Mouse (Mus musculus): ENCODE data around the gene Gon4l. TPM values are rescaled to one million over a fixed set of nuclear protein-coding genes. Genes with fewer than 3 reads are reported as not detected.

Gene Gon4l
- total and polyA plus RNA-seq, 2 experiments = 4.9 to 5.3 TPM

DNA sequence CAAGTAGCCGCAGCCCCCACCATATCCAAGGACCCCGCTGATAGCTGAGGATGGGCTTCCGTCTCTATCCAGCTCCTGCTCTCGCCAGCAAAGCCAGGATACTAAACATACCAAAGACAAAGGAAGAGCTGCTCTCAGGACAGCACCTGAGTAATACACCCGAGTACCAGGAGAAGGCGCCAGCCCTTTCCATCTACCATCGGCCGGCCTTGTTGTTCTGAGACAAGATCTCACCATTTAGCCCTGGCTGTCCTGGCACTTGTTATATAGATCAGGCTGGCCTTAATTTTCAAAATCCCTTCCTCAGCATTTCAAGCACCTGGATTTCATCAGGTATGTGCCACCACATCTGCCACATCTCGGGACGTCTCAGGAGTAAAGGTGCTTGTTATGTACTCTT, 104.0 kb downstream of the Gon4l start:
- 96% methylated on average over 10 of the region's 10 CpGs for WGBS
- H3K4me3 ChIP-seq (ENCODE audit: insufficient read depth, low read depth, low read length) = no peak overlapping the region

DNA sequence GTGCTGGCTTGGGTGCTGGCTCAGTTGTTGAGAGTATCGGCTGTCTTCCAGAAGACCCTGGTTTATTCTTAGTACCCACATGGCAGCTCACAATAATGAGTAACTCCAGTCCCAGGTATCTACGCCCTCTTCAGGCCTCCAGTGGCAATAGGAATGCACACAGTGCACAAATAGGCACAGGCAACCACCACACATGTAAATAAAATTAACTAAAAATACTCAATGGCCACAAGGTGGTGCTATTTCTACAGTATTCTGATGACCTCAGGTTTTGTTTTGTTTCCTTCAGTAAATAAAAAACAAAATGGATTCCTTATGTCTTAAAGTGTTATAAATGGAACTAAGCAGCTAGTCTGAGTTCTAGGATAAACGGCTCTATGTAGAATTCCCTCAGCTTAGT, 104.7 kb downstream of the Gon4l start:
- peak; percentile 59 for DNase-seq (ENCODE audit: extremely low read depth, low read depth, low spot score)
- Histone ChIP-seq H3K36me3 (ENCODE audit: control insufficient read depth, insufficient read depth, low read length) (peaks cover 5% of the 10 kb centered on the region), H3K27ac (replicated peaks; ENCODE audit: insufficient read depth, low read depth, low read length) (no peak overlapping the region), H3K27me3 (ENCODE audit: control insufficient read depth, insufficient read depth, low read length) (no peaks in the 10 kb centered on the region), H3K4me3 (ENCODE audit: insufficient read depth, low read depth, low read length) (no peak overlapping the region), H3K4me1 (ENCODE audit: control insufficient read depth, insufficient read depth, low read length) (peaks cover 5% of the 10 kb centered on the region), H3K79me2 (ENCODE audit: control insufficient read depth, insufficient read depth, low read length) (no peaks in the 10 kb centered on the region; the same call in 1 of the 2 replicates), H3K9ac (ENCODE audit: low read depth, low read length) (no peak overlapping the region)
- WGBS = 70% methylated on average over 3 of the region's 3 CpGs
- TF ChIP-seq CTCF (IDR thresholded peaks at IDR 0.05; ENCODE audit: low read depth, low read length) (peak; percentile 36), POLR2A (IDR thresholded peaks at IDR 0.05; ENCODE audit: extremely low read depth, insufficient read depth, low read length) (no peak)

More for the DNA sequence above, 104.0 kb downstream of the Gon4l start:
- Histone ChIP-seq H3K27ac (replicated peaks; ENCODE audit: insufficient read depth, low read depth, low read length) (no peak overlapping the region), H3K36me3 (ENCODE audit: control insufficient read depth, insufficient read depth, low read length) (peaks cover 5% of the 10 kb centered on the region), H3K4me1 (ENCODE audit: control insufficient read depth, insufficient read depth, low read length) (peaks cover 5% of the 10 kb centered on the region), H3K9ac (ENCODE audit: low read depth, low read length) (no peak overlapping the region), H3K27me3 (ENCODE audit: control insufficient read depth, insufficient read depth, low read length) (no peaks in the 10 kb centered on the region), H3K79me2 (ENCODE audit: control insufficient read depth, insufficient read depth, low read length) (no peaks in the 10 kb centered on the region; the same call in 1 of the 2 replicates)
- no peak for DNase-seq (ENCODE audit: extremely low read depth, low read depth, low spot score)
- TF ChIP-seq CTCF (IDR thresholded peaks at IDR 0.05; ENCODE audit: low read depth, low read length) (no peak), POLR2A (IDR thresholded peaks at IDR 0.05; ENCODE audit: extremely low read depth, insufficient read depth, low read length) (no peak)

DNA sequence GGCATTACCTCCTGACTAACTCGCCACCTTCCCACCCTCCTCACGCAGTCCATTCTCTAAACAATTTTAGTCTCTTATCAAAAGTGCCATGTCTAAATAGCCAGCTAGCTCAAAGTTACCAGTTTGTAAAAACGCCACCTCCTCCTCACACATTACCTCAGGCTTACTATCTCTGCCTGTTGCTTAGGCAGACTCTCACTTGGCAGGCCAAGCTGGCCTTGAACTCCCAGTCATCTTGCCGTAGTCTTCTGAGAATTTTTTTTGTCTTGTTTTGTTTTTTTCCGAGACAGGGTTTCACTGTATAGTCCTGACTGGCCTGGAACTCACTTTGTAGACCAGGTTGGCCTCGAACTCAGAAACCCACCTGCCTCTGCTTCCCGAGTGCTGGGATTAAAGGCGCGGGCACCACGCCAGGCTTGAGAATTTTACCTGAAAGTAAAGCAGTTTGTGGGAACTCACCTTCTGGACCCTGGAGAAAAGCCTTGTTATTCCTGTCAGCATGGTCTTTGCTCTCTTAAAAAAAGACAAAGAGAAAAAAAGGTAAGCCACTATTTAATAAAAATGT, 107.4 kb downstream of the Gon4l start:
- DNase-seq (ENCODE audit: extremely low read depth, low read depth, low spot score) = no peak
- no peak for TF ChIP-seq CTCF (IDR thresholded peaks at IDR 0.05; ENCODE audit: low read depth, low read length)
- no peak for TF ChIP-seq POLR2A (IDR thresholded peaks at IDR 0.05; ENCODE audit: extremely low read depth, insufficient read depth, low read length)
- Histone ChIP-seq H3K4me3 (ENCODE audit: insufficient read depth, low read depth, low read length) (no peak overlapping the region), H3K27me3 (ENCODE audit: control insufficient read depth, insufficient read depth, low read length) (no peaks in the 10 kb centered on the region), H3K9ac (ENCODE audit: low read depth, low read length) (no peak overlapping the region), H3K79me2 (ENCODE audit: control insufficient read depth, insufficient read depth, low read length) (peaks cover 5% of the 10 kb centered on the region; the same call in 1 of the 2 replicates), H3K27ac (replicated peaks; ENCODE audit: insufficient read depth, low read depth, low read length) (no peak overlapping the region), H3K36me3 (ENCODE audit: control insufficient read depth, insufficient read depth, low read length) (peaks cover 3% of the 10 kb centered on the region), H3K4me1 (ENCODE audit: control insufficient read depth, insufficient read depth, low read length) (peaks cover 5% of the 10 kb centered on the region)
- WGBS = 88% methylated on average over 10 of the region's 10 CpGs

DNA sequence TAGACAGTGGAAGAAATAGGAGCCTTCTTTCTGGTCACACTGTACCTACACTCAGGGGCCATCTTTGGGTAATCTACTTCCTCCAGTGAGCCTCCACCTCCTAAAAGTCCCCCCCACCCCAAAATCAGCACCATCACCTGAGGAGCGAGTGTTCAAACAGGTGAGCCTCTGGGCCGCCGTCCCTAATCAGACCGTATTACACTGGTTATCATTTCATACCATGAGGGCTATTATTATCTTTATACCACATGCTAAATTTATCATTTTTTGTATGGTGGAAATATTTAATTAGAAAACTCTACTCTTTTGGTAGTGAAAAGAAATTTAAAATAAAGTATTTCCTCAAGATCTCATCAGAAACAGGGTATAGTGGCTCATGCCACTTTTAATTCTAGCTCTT, 109.1 kb downstream of the Gon4l start:
- Histone ChIP-seq H3K36me3 (ENCODE audit: control insufficient read depth, insufficient read depth, low read length) (peaks cover 3% of the 10 kb centered on the region), H3K4me1 (ENCODE audit: control insufficient read depth, insufficient read depth, low read length) (peaks cover 7% of the 10 kb centered on the region), H3K9ac (ENCODE audit: low read depth, low read length) (no peak overlapping the region), H3K79me2 (ENCODE audit: control insufficient read depth, insufficient read depth, low read length) (peaks cover 5% of the 10 kb centered on the region; the same call in 1 of the 2 replicates), H3K27me3 (ENCODE audit: control insufficient read depth, insufficient read depth, low read length) (no peaks in the 10 kb centered on the region), H3K27ac (replicated peaks; ENCODE audit: insufficient read depth, low read depth, low read length) (no peak overlapping the region), H3K4me3 (ENCODE audit: insufficient read depth, low read depth, low read length) (no peak overlapping the region)
- TF ChIP-seq CTCF (IDR thresholded peaks at IDR 0.05; ENCODE audit: low read depth, low read length) (no peak), POLR2A (IDR thresholded peaks at IDR 0.05; ENCODE audit: extremely low read depth, insufficient read depth, low read length) (no peak)
- no peak for DNase-seq (ENCODE audit: extremely low read depth, low read depth, low spot score)
- over 99% methylated on average over 4 of the region's 4 CpGs for WGBS

DNA sequence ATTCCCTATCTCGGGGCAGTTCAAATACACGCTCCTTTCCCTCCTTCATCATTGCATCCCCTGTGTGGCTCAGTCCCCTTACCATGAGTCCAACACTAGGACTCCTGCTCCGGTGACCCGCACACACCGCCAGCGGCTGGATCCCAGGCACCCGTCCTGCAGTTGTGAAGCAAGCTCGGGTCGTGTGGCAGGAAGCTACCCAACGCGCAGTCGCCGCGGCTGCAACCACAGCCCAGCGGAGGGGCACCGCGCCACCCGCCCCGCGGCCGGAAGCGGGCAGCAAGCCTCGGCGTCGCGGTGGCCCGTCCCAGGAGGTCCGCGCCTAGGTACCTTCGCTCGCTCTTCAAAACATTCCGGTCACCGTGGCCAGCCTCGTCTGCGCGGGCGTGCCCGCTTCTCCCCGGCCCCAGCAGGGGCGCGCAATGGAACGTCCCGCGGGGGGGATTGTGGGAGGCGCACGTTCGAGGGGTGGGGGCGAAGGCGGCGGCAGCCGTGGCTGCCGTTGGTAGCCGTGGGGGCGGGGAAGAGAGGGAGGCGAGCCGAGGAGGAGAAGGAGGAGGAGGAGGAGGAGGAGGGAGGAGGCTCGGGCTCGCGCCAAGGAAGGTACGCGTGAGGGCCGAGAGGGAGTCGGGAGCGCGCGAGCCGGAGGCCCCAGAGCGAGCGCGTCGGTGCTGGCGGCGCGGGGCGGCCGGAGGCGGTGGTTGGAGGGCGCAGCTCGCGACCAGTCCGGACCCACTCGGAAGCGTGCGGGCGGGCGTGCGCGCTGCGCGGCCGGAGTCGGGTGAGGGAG, 115.0 kb downstream of the Gon4l start:
- H3K4me1 ChIP-seq (ENCODE audit: control insufficient read depth, insufficient read depth, low read length) = peaks cover 14% of the 10 kb centered on the region

More for the DNA sequence above, 115.0 kb downstream of the Gon4l start:
- Histone ChIP-seq H3K27me3 (ENCODE audit: control insufficient read depth, insufficient read depth, low read length) (no peaks in the 10 kb centered on the region), H3K79me2 (ENCODE audit: control insufficient read depth, insufficient read depth, low read length) (peaks cover 10% of the 10 kb centered on the region; the same call in 1 of the 2 replicates), H3K36me3 (ENCODE audit: control insufficient read depth, insufficient read depth, low read length) (no peaks in the 10 kb centered on the region), H3K4me3 (ENCODE audit: insufficient read depth, low read depth, low read length) (peak overlapping the region; percentile 97), H3K9ac (ENCODE audit: low read depth, low read length) (peak overlapping the region; percentile 99), H3K27ac (replicated peaks; ENCODE audit: insufficient read depth, low read depth, low read length) (peak overlapping the region; percentile 90)
- WGBS = under 1% methylated on average over 72 of the region's 92 CpGs
- DNase-seq (ENCODE audit: extremely low read depth, low read depth, low spot score) = peak; percentile 69
- TF ChIP-seq CTCF (IDR thresholded peaks at IDR 0.05; ENCODE audit: low read depth, low read length) (no peak), POLR2A (IDR thresholded peaks at IDR 0.05; ENCODE audit: extremely low read depth, insufficient read depth, low read length) (peak; percentile 66)

Measured in liver, adult 2 months (tissue).